Mouse (Mus musculus): ENCODE measurements around the gene Slc1a6. TPM values are rescaled to one million over a fixed set of nuclear protein-coding genes. Genes with fewer than 3 reads are reported as not detected.
"Not testable (repeated sequence)": the region's sequence is repeated elsewhere in the genome, so short reads cannot be mapped to it uniquely, and the experiment has no call there.

Gene Slc1a6
- polyA plus RNA-seq, 1 experiment from 2014 or later = 1.1 TPM

DNA sequence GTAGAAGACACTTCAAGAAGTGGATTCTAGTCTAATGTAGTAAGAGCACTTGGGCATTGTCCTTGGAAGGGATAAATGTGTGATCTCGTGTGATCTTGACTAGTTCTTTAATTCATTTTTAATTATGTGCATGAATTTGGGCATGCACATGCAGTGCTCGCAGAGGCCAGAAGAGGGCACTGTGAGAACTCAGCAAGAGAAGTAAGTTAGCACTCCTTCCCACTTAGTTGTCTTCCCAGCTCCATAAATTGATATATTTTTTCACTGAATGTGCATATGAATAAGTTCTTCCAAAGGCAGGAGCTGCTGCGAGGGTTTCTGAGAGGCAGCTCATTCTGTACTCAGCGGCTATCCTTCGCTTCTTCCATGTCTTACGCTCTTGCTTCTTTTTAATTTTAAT lies 24.3 kb upstream of the Slc1a6 start:
- Histone ChIP-seq H3K4me2 (ENCODE audit: low read length) (no peak overlapping the region), H3K27me3 (replicated peaks; ENCODE audit: control insufficient read depth, insufficient read depth, low read length) (no peaks in the 10 kb centered on the region), H3K9ac (ENCODE audit: low read length) (no peak overlapping the region), H3K4me3 (ENCODE audit: low read depth, low read length) (no peak overlapping the region), H3K4me1 (replicated peaks; ENCODE audit: control insufficient read depth, insufficient read depth, low read length) (peaks cover 5% of the 10 kb centered on the region; the same call in 1 of the 2 replicates), H3K27ac (ENCODE audit: low read depth) (no peak overlapping the region), H3K9me3 (ENCODE audit: control insufficient read depth, low read length) (no peaks in the 10 kb centered on the region), H3K36me3 (ENCODE audit: control insufficient read depth, insufficient read depth, low read length) (no peaks in the 10 kb centered on the region)
- DNase-seq (ENCODE audit: low spot score) (peak; percentile 90), ATAC-seq (replicated peaks; ENCODE audit: low FRiP score, low TSS enrichment, low read depth) (no peak)
- WGBS = 31% methylated on average over 6 of the region's 6 CpGs

DNA sequence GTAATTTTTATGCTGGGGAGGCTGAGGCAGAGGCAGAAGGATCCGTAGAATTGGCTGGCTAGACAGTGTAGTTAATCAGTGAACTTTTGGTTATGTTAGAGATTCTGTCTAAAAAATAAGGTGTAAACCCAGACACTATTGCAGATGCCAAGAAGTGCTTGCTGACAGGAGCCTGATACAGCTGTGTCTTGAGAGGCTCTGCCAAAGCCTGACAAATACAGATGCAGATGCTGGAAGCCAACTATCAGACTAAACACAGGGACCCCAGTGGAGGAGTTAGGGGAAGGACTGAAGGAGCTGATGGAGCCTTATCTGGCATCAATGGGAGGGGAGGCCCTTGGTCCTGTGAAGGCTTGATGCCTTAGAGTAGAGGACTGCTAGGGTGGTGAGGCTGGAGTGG lies 14.7 kb upstream of the Slc1a6 start:
- 71% methylated on average over 1 of the region's 1 CpGs for WGBS
- Histone ChIP-seq H3K9me3 (ENCODE audit: control insufficient read depth, low read length) (no peaks in the 10 kb centered on the region), H3K36me3 (ENCODE audit: control insufficient read depth, insufficient read depth, low read length) (no peaks in the 10 kb centered on the region), H3K4me2 (ENCODE audit: low read length) (no peak overlapping the region), H3K27ac (ENCODE audit: low read depth) (no peak overlapping the region), H3K4me1 (replicated peaks; ENCODE audit: control insufficient read depth, insufficient read depth, low read length) (no peaks in the 10 kb centered on the region), H3K9ac (ENCODE audit: low read length) (no peak overlapping the region), H3K4me3 (ENCODE audit: low read depth, low read length) (no peak overlapping the region), H3K27me3 (replicated peaks; ENCODE audit: control insufficient read depth, insufficient read depth, low read length) (no peaks in the 10 kb centered on the region)
- DNase-seq (ENCODE audit: low spot score) = no peak
- no peak for ATAC-seq (replicated peaks; ENCODE audit: low FRiP score, low TSS enrichment, low read depth)

DNA sequence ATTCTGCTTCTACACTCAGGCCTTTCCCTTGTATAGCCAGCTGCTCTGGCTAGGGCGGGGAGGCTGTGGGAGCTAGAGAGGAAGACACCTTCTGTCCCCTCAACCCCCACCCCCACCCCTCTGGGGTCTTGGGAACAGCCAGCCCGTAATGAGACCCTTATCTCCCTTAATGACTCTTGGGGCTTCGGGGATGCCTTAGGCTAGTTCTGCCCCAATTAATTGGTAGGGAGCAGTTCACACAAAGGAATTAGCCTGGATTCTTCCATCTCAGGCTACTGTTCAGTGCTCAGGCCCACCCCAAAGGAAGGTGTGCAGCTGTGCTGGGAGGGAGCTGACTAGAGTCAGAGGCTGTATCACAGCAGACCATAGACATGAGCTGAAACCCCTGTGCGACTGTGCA lies 4.5 kb upstream of the Slc1a6 start:
- 56% methylated on average over 4 of the region's 4 CpGs for WGBS
- ATAC-seq (replicated peaks; ENCODE audit: low FRiP score, low TSS enrichment, low read depth) (no peak), DNase-seq (ENCODE audit: low spot score) (no peak)
- no peak overlapping the region for H3K9ac ChIP-seq (ENCODE audit: low read length)
- no peak overlapping the region for H3K4me2 ChIP-seq (ENCODE audit: low read length)
- no peaks in the 10 kb centered on the region for H3K27me3 ChIP-seq (replicated peaks; ENCODE audit: control insufficient read depth, insufficient read depth, low read length)
- H3K4me1 ChIP-seq (replicated peaks; ENCODE audit: control insufficient read depth, insufficient read depth, low read length) = peaks cover 4% of the 10 kb centered on the region; the same call in 1 of the 2 replicates
- no peak overlapping the region for H3K27ac ChIP-seq (ENCODE audit: low read depth)
- H3K9me3 ChIP-seq (ENCODE audit: control insufficient read depth, low read length) = no peaks in the 10 kb centered on the region
- no peaks in the 10 kb centered on the region for H3K36me3 ChIP-seq (ENCODE audit: control insufficient read depth, insufficient read depth, low read length)
- H3K4me3 ChIP-seq (ENCODE audit: low read depth, low read length) = no peak overlapping the region

DNA sequence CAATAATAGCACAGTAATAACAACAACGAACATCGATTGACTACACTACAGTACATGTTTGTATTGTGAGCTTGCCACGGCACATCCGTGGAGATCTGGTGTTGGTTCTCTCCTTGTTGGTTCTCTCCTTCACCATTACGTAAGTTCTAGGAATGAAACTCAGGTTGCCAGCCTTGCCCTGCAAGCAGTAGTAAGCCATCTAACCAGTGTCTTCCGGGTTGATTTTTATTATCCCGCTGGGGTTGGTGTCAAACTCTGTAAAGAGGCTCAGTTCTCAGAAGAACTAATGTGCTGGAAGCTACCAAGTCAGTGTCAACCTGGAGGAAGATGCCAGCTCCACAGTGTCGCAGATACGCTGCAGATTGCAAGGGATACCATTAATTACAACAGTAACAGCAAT lies 769 bp upstream of the Slc1a6 start:
- H3K9ac ChIP-seq (ENCODE audit: low read length) = peak overlapping the region; percentile 60
- 54% methylated on average over 9 of the region's 9 CpGs for WGBS
- no peaks in the 10 kb centered on the region for H3K27me3 ChIP-seq (replicated peaks; ENCODE audit: control insufficient read depth, insufficient read depth, low read length)
- H3K9me3 ChIP-seq (ENCODE audit: control insufficient read depth, low read length) = no peaks in the 10 kb centered on the region
- no peak for DNase-seq (ENCODE audit: low spot score)
- peaks cover 6% of the 10 kb centered on the region; the same call in 1 of the 2 replicates for H3K4me1 ChIP-seq (replicated peaks; ENCODE audit: control insufficient read depth, insufficient read depth, low read length)
- no peaks in the 10 kb centered on the region for H3K36me3 ChIP-seq (ENCODE audit: control insufficient read depth, insufficient read depth, low read length)
- ATAC-seq (replicated peaks; ENCODE audit: low FRiP score, low TSS enrichment, low read depth) = peak; percentile 30
- peak overlapping the region; percentile 43 for H3K4me3 ChIP-seq (ENCODE audit: low read depth, low read length)
- peak overlapping the region; percentile 89 for H3K4me2 ChIP-seq (ENCODE audit: low read length)
- no peak overlapping the region for H3K27ac ChIP-seq (ENCODE audit: low read depth)

DNA sequence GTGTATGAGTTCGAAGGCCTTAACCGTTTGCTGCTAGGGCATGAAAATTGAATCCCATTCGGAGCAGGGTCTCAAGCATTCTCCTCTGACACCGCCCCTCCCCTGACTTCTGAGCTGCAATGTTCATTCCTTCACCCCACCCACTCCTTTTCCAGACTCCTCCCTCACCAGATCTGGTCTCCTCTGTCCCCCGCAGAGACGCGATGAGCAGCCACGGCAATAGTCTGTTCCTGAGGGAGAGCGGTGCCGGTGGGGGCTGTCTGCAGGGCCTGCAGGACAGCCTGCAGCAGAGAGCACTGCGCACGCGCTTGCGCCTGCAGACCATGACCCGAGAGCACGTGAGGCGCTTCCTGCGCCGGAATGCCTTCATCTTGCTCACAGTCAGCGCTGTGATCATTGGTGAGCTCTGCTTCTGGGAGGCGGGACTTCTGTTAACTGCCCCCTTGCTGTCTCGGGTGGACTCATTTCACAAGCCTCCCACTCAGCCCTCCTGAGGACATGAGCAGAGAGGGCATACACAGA lies 7.3 kb downstream of the Slc1a6 start:
- peak; percentile 93 for ATAC-seq (replicated peaks; ENCODE audit: low FRiP score, low TSS enrichment, low read depth)
- peak overlapping the region; percentile 48 for H3K9ac ChIP-seq (ENCODE audit: low read length)
- 4% methylated on average over 22 of the region's 22 CpGs for WGBS

DNA sequence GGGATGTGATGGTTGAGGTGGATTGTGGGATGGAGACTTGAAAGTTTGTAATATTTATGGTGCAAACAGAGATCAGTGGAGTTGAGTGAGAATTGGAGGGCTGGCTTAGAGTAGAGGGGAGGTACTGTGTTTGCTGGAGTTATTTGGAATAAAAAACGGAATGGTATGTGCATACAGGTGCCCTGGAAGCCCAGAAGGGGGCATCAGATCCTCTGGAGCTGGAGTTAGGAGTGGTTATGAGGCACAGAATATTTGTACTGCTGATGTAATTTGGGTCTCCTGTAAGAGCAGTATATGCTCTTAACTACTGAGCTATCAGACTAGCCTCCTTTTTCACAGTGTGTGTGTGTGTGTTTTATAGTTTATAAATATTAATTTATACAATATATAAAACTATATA lies 10.3 kb downstream of the Slc1a6 start:
- Histone ChIP-seq H3K4me1 (replicated peaks; ENCODE audit: control insufficient read depth, insufficient read depth, low read length) (no peaks in the 10 kb centered on the region), H3K4me2 (ENCODE audit: low read length) (no peak overlapping the region), H3K27me3 (replicated peaks; ENCODE audit: control insufficient read depth, insufficient read depth, low read length) (no peaks in the 10 kb centered on the region), H3K4me3 (ENCODE audit: low read depth, low read length) (no peak overlapping the region), H3K9me3 (ENCODE audit: control insufficient read depth, low read length) (no peaks in the 10 kb centered on the region), H3K27ac (ENCODE audit: low read depth) (no peak overlapping the region), H3K9ac (ENCODE audit: low read length) (no peak overlapping the region), H3K36me3 (ENCODE audit: control insufficient read depth, insufficient read depth, low read length) (no peaks in the 10 kb centered on the region)
- DNase-seq (ENCODE audit: low spot score) = no peak
- no peak for ATAC-seq (replicated peaks; ENCODE audit: low FRiP score, low TSS enrichment, low read depth)
- WGBS = 46% methylated on average over 1 of the region's 1 CpGs

More for the DNA sequence above, 7.3 kb downstream of the Slc1a6 start:
- Histone ChIP-seq H3K9me3 (ENCODE audit: control insufficient read depth, low read length) (no peaks in the 10 kb centered on the region), H3K27ac (ENCODE audit: low read depth) (peak overlapping the region; percentile 65), H3K4me1 (replicated peaks; ENCODE audit: control insufficient read depth, insufficient read depth, low read length) (no peaks in the 10 kb centered on the region), H3K4me2 (ENCODE audit: low read length) (peak overlapping the region; percentile 60), H3K27me3 (replicated peaks; ENCODE audit: control insufficient read depth, insufficient read depth, low read length) (no peaks in the 10 kb centered on the region), H3K36me3 (ENCODE audit: control insufficient read depth, insufficient read depth, low read length) (no peaks in the 10 kb centered on the region), H3K4me3 (ENCODE audit: low read depth, low read length) (peak overlapping the region; percentile 46)
- DNase-seq (ENCODE audit: low spot score) = peak; percentile 78

DNA sequence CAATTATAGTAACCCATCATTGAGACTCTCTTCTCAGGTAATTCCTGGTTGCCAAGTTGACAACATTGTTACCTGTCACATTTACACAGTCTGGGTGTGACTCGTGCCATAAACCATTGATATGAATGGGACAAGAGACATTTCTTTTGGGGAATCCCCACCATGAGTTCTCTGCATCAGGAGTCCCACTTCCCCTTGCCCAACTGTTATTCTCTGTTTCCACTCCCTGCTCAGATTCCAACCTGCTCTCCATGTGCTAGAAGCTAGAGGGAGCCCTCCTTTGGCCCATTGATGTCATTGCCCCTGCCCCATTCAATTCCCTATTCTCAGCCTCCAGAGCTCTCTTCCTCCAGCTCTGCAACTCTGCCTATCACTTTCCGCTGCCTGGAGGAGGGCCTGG lies 21.2 kb downstream of the Slc1a6 start:
- Histone ChIP-seq H3K27ac (ENCODE audit: low read depth) (no peak overlapping the region), H3K4me3 (ENCODE audit: low read depth, low read length) (no peak overlapping the region), H3K9ac (ENCODE audit: low read length) (no peak overlapping the region), H3K4me1 (replicated peaks; ENCODE audit: control insufficient read depth, insufficient read depth, low read length) (no peaks in the 10 kb centered on the region), H3K9me3 (ENCODE audit: control insufficient read depth, low read length) (no peaks in the 10 kb centered on the region), H3K4me2 (ENCODE audit: low read length) (no peak overlapping the region), H3K36me3 (ENCODE audit: control insufficient read depth, insufficient read depth, low read length) (no peaks in the 10 kb centered on the region), H3K27me3 (replicated peaks; ENCODE audit: control insufficient read depth, insufficient read depth, low read length) (no peaks in the 10 kb centered on the region)
- DNase-seq (ENCODE audit: low spot score) (no peak), ATAC-seq (replicated peaks; ENCODE audit: low FRiP score, low TSS enrichment, low read depth) (no peak)
- 83% methylated on average over 2 of the region's 2 CpGs for WGBS

DNA sequence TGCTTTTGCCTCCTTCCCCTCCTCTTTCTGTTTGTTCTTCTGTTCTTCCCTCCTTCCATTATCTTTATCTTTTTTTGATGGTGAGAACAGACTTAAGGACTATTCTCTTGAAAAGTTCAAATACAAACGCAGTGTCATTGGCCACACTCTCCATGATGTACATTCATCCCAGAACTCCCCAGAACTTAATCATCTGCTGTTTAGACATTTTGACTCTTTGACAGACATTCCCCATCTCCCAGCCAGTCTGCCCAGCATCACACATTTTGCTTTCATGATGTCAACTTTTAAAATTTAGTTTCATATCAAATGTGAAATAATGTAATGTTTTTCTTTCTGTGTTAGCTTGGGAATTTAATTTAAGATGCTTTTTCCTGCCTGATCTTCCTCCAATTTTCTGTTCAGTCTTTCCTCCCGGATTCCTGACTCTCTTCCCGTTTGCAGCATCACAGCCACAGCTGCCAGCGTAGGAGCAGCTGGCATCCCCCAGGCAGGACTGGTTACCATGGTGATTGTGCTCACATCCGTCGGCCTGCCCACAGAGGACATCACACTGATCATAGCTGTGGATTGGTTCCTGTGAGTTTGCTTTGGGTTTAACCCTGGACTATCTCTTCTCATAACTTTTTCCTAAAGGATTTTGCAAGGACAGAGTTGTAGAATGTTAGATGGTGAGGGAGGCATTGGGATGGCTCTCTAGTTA lies 32.2 kb downstream of the Slc1a6 start:
- H3K9me3 ChIP-seq (ENCODE audit: control insufficient read depth, low read length) = no peaks in the 10 kb centered on the region
- no peaks in the 10 kb centered on the region for H3K4me1 ChIP-seq (replicated peaks; ENCODE audit: control insufficient read depth, insufficient read depth, low read length)
- H3K9ac ChIP-seq (ENCODE audit: low read length) = no peak overlapping the region
- H3K4me2 ChIP-seq (ENCODE audit: low read length) = no peak overlapping the region
- ATAC-seq (replicated peaks; ENCODE audit: low FRiP score, low TSS enrichment, low read depth) (no peak), DNase-seq (ENCODE audit: low spot score) (no peak)
- H3K27ac ChIP-seq (ENCODE audit: low read depth) = no peak overlapping the region
- H3K36me3 ChIP-seq (ENCODE audit: control insufficient read depth, insufficient read depth, low read length) = no peaks in the 10 kb centered on the region
- no peaks in the 10 kb centered on the region for H3K27me3 ChIP-seq (replicated peaks; ENCODE audit: control insufficient read depth, insufficient read depth, low read length)
- 49% methylated on average over 6 of the region's 6 CpGs for WGBS
- no peak overlapping the region for H3K4me3 ChIP-seq (ENCODE audit: low read depth, low read length)

DNA sequence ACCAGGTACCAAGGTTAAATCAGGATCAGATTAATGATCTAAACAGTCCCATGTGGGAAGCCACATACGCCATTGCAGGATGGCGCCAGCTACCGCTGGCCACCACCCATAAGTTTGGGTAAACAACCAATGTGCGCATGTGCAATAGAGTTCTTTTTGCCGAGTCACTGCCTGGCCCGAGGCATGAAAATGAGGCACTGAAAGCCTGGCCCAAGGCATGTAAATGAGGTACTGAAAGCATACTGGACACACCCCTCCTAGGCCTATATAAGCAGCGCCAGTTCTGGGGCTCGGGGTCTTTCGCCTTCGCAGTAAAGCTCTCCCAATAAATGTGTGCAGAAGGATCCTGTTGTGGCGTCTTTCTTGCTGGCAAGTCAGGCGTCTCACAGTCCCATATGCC lies 60.2 kb downstream of the Slc1a6 start:
- H3K4me3 ChIP-seq (ENCODE audit: low read depth, low read length); DNase-seq (ENCODE audit: low spot score); H3K27me3 ChIP-seq (replicated peaks; ENCODE audit: control insufficient read depth, insufficient read depth, low read length); H3K9me3 ChIP-seq (ENCODE audit: control insufficient read depth, low read length); H3K4me1 ChIP-seq (replicated peaks; ENCODE audit: control insufficient read depth, insufficient read depth, low read length); H3K9ac ChIP-seq (ENCODE audit: low read length); H3K36me3 ChIP-seq (ENCODE audit: control insufficient read depth, insufficient read depth, low read length); H3K4me2 ChIP-seq (ENCODE audit: low read length); H3K27ac ChIP-seq (ENCODE audit: low read depth); ATAC-seq (replicated peaks; ENCODE audit: low FRiP score, low TSS enrichment, low read depth): not testable (repeated sequence)
- 94% methylated on average over 12 of the region's 12 CpGs for WGBS

All from intestine, embryonic 14.5 days (tissue).